Mouse (Mus musculus) neural tube, embryonic 14.5 days (tissue): Measurements from ENCODE around the gene Inpp5d. TPM values are rescaled to one million over a fixed set of nuclear protein-coding genes. Genes with fewer than 3 reads are reported as not detected.

ENCODE experiments used
- ATAC-seq: fragments of 200-750 bp; cut with Nextera tagmentation; 2 replicates; pipeline ENCODE4 v1.8.0; 2017; ENCODE audit warnings: low read depth, mild to moderate bottlenecking, moderate TSS enrichment, moderate library complexity
- H3K27ac ChIP-seq: fragments of 300-500 bp; sonication (generic); 2 replicates; pipeline ENCODE4 v1.5.1; 2014; ENCODE audit warnings: low read depth, mild to moderate bottlenecking, control low read depth, low read length, moderate library complexity, mixed read lengths
- H3K27me3 ChIP-seq: fragments of 300-500 bp; sonication (generic); 2 replicates; pipeline ENCODE4 v1.6.1; 2014; ENCODE audit warnings: low read length; ENCODE audit not compliant: control insufficient read depth, insufficient read depth
- H3K36me3 ChIP-seq: fragments of 300-500 bp; sonication (generic); 2 replicates; pipeline ENCODE4 v1.6.1; 2014; ENCODE audit warnings: low read length, mixed read lengths; ENCODE audit not compliant: control insufficient read depth, insufficient read depth
- H3K4me1 ChIP-seq: fragments of 300-500 bp; sonication (generic); 2 replicates; pipeline ENCODE4 v1.6.1; 2014; ENCODE audit warnings: low read length; ENCODE audit not compliant: control insufficient read depth, insufficient read depth
- H3K4me2 ChIP-seq: fragments of 300-500 bp; sonication (generic); 2 replicates; pipeline ENCODE4 v1.6.1; 2014; ENCODE audit warnings: mild to moderate bottlenecking, low read depth, low read length, control low read depth
- H3K4me3 ChIP-seq: fragments of 300-500 bp; sonication (generic); 2 replicates; pipeline ENCODE4 v1.5.1; 2014; ENCODE audit warnings: low read depth, low read length, control low read depth, mixed read lengths
- H3K9ac ChIP-seq: fragments of 300-500 bp; sonication (generic); replicated peaks from 2 replicates; pipeline ENCODE4 v1.6.1; 2014; ENCODE audit warnings: low read depth, mild to moderate bottlenecking, control low read depth, low read length, mixed read lengths
- H3K9me3 ChIP-seq: fragments of 300-500 bp; sonication (generic); 2 replicates; pipeline ENCODE4 v1.6.1; 2016; ENCODE audit warnings: low read length; ENCODE audit not compliant: control insufficient read depth
- WGBS: fragments of 180-500 bp; shearing (Covaris S2); extraction: QIAGEN DNeasy Blood & Tissue Kit; methylation state at CpG from one replicate; pipeline ENCODE4 v1.1.7; 2014; 5-methylcytosine and 5-hydroxymethylcytosine counted together
- polyA plus RNA-seq: library from polyadenylated mRNA; unstranded; fragments of >200 nt; fragmentation: Nextera tagmentation; extraction: Ambion mirVana; gene quantifications from 2 replicates; pipeline ENCODE4 v1.2.1, GENCODE M21; 2014

Gene Inpp5d
- polyA plus RNA-seq, 1 experiment from 2014 or later: 3.1 TPM

DNA sequence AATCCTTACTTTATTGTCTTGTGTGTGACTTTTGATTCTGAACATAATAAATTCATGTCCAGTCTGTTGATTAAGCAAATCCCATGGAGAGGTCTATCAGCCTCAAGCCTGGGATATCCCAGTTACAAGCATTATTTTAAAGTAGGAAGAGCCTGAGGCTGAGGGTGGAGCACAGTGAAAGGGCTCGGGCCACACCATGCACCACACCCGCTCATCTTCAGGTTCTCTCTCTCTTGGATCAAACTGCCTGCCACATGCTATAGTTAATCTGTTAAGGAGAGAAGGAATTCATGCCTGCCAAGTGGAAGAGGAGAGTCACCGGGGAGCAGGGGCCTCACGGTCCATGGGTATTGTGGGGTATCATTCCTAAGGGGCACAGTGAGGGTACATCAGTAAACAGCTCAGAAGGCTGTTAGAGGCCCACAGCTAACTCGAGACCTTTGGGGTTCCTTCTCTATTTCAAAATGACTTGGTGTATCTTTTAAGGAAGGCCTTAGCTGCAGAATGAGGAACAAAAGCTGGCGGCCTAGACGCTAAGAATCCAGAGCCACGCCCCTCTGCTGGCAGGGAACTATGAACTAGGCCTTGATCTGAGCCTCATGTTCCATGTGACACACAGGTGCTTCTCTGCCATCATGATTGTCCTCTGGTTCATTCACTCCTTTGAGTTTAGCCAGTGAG lies 39.0 kb downstream of the Inpp5d start:
- 0 out of 2 replicates have a peak, but pooled peaks cover 2% of the 10 kb centered on the region for H3K4me1 ChIP-seq
- no peak overlapping the region for H3K9ac ChIP-seq
- H3K27me3 ChIP-seq: no peaks in the 10 kb centered on the region
- no peak for ATAC-seq
- no peak overlapping the region for H3K4me3 ChIP-seq
- WGBS: 83% methylated on average over 8 of the region's 8 CpGs
- no peaks in the 10 kb centered on the region for H3K9me3 ChIP-seq
- no peak overlapping the region for H3K4me2 ChIP-seq
- no peaks in the 10 kb centered on the region for H3K36me3 ChIP-seq
- no peak overlapping the region for H3K27ac ChIP-seq

DNA sequence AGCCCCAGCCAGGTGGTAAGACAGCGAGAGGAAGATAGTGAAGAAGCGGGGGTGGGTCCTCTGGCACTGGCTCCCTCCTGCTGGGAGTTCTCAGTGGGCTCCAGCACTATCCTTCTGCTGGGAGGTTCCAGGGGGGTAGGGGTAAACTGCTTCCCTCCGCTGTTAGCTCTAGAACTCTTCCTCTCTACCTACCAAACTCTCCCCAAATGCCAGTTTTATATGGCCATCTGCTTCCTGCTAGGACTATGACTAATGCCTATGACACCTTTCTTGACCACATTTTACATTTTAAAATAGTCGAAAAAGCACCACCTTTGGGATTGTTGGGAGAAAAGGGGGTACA lies 39.5 kb downstream of the Inpp5d start:
- Histone ChIP-seq H3K36me3 (no peaks in the 10 kb centered on the region), H3K27ac (no peak overlapping the region), H3K27me3 (no peaks in the 10 kb centered on the region), H3K4me3 (no peak overlapping the region), H3K4me1 (0 out of 2 replicates have a peak, but pooled peaks cover 2% of the 10 kb centered on the region), H3K9me3 (no peaks in the 10 kb centered on the region), H3K9ac (no peak overlapping the region), H3K4me2 (no peak overlapping the region)
- WGBS: 75% methylated on average over 4 of the region's 4 CpGs
- ATAC-seq: no peak

DNA sequence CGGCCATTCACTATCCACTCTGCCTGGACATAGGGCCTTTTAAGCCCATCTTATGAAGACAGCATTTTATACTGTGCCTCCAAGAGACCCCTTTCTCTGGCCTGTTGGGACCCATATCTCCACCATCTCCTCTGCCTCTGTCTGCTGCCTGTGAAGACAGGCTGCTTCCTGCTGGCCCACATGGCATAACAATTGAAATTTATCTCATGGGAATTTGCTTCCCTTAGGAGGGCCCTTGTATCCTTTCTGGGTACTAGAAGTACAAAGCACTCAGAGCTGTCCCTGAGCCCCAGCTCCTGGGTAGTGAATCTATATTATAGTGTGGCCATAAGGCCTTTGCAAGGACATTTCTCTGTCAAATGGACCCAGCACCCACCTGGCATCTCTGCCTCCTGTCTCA lies 40.6 kb downstream of the Inpp5d start:
- no peaks in the 10 kb centered on the region for H3K36me3 ChIP-seq
- no peak overlapping the region for H3K4me2 ChIP-seq
- ATAC-seq: no peak
- H3K9me3 ChIP-seq: no peaks in the 10 kb centered on the region
- 0 out of 2 replicates have a peak, but pooled peaks cover 2% of the 10 kb centered on the region for H3K4me1 ChIP-seq
- H3K9ac ChIP-seq: no peak overlapping the region
- H3K4me3 ChIP-seq: no peak overlapping the region
- 79% methylated on average over 1 of the region's 1 CpGs for WGBS
- H3K27me3 ChIP-seq: no peaks in the 10 kb centered on the region
- no peak overlapping the region for H3K27ac ChIP-seq

DNA sequence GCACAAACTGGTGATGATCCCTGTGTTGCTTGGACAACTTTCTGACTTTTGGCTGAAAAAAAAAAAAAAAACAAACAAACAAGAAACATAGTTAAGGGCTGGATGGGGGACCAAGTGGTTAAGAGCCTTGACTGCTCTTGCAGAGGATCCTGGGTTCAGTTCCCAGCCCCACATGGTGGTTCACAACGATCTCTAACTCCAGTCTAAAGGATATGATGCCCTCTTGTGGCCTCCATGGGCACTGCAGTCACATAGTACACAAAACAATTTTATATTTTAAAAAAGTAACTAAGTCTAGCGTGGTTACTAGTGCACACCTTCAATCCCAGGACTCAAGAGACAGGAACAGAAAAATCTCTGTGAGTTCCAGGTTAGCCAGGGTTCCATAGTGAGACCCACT lies 43.9 kb downstream of the Inpp5d start:
- ATAC-seq: no peak
- no peak overlapping the region for H3K4me3 ChIP-seq

DNA sequence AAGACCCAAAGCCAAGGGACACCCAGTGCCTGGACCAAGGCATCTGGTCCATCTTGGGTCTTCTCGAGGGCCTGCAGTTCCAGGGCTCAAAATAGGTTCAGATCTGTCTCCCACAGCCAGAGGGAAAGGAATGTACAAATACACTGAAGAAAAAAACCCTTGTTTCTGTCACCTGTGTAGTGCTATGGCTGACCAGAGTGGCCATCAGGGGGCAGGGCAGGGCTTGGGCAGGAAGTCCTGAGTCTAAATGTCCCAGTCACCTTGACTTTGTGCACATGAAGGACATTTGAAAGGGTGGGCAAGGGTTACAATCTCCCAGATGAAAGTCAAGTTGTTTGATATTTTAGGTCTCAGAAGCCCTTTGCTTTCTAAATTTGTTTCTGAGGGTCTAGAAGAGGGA lies 46.9 kb downstream of the Inpp5d start:
- WGBS: 74% methylated on average over 1 of the region's 1 CpGs
- H3K27ac ChIP-seq: no peak overlapping the region
- H3K4me2 ChIP-seq: no peak overlapping the region
- H3K36me3 ChIP-seq: no peaks in the 10 kb centered on the region
- no peak overlapping the region for H3K9ac ChIP-seq
- H3K4me3 ChIP-seq: no peak overlapping the region
- no peaks in the 10 kb centered on the region for H3K9me3 ChIP-seq
- no peak for ATAC-seq
- peaks cover 4% of the 10 kb centered on the region; the same call in 1 of the 2 replicates for H3K4me1 ChIP-seq
- H3K27me3 ChIP-seq: no peaks in the 10 kb centered on the region

More for the DNA sequence above, 43.9 kb downstream of the Inpp5d start:
- 75% methylated on average over 2 of the region's 2 CpGs for WGBS
- Histone ChIP-seq H3K4me2 (no peak overlapping the region), H3K27ac (no peak overlapping the region), H3K9ac (no peak overlapping the region), H3K9me3 (no peaks in the 10 kb centered on the region), H3K27me3 (no peaks in the 10 kb centered on the region), H3K4me1 (no peaks in the 10 kb centered on the region), H3K36me3 (no peaks in the 10 kb centered on the region)

DNA sequence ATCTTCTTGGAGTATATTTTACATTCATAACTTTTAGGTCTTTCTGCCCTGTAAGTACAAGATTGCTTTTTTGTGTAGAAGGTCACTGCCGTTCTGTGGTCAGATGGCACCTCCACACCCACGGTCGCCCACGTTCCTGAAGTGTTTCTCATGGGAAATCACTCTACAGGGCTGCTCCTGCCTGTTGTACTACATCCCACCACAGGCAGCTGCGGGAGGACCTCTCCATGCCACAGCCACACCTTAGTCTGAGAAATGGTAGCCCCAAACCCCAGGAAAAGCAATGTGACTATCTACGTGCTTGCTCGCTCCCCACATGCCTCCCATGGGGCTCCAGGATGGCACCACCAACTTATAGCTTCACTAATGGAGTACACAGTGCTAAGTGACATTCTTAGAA lies 48.2 kb downstream of the Inpp5d start:
- no peak overlapping the region for H3K4me2 ChIP-seq
- 89% methylated on average over 7 of the region's 7 CpGs for WGBS
- H3K9me3 ChIP-seq: no peaks in the 10 kb centered on the region
- H3K27ac ChIP-seq: no peak overlapping the region
- no peak overlapping the region for H3K9ac ChIP-seq
- peaks cover 4% of the 10 kb centered on the region; the same call in 1 of the 2 replicates for H3K4me1 ChIP-seq
- no peaks in the 10 kb centered on the region for H3K27me3 ChIP-seq
- no peaks in the 10 kb centered on the region for H3K36me3 ChIP-seq
- ATAC-seq: no peak
- no peak overlapping the region for H3K4me3 ChIP-seq

DNA sequence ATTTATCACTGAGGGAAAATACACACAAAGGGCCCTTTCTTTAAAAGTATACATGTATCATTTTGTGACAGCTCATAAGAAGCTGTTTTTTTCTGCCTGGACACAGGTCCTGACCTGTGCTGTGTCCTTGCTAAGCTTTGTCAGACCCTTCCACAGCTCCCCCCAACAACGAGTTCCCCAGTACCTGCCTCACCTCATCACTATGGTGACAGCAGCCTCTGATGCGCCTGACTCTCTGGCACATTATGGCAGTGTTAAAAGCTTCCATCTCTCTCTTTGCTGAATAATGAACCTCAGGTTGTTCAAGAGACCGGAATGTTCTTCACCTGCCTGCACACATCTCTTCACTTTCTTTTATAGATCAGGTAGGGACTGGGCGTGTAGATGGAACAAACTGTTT lies 51.4 kb downstream of the Inpp5d start:
- Histone ChIP-seq H3K4me3 (no peak overlapping the region), H3K4me2 (no peak overlapping the region), H3K9me3 (no peaks in the 10 kb centered on the region), H3K27me3 (no peaks in the 10 kb centered on the region), H3K36me3 (no peaks in the 10 kb centered on the region), H3K4me1 (peaks cover 4% of the 10 kb centered on the region; the same call in 1 of the 2 replicates), H3K27ac (peak overlapping the region; percentile 39; the same call in 1 of the 2 replicates), H3K9ac (no peak overlapping the region)
- peak; percentile 61 for ATAC-seq
- 44% methylated on average over 4 of the region's 4 CpGs for WGBS

DNA sequence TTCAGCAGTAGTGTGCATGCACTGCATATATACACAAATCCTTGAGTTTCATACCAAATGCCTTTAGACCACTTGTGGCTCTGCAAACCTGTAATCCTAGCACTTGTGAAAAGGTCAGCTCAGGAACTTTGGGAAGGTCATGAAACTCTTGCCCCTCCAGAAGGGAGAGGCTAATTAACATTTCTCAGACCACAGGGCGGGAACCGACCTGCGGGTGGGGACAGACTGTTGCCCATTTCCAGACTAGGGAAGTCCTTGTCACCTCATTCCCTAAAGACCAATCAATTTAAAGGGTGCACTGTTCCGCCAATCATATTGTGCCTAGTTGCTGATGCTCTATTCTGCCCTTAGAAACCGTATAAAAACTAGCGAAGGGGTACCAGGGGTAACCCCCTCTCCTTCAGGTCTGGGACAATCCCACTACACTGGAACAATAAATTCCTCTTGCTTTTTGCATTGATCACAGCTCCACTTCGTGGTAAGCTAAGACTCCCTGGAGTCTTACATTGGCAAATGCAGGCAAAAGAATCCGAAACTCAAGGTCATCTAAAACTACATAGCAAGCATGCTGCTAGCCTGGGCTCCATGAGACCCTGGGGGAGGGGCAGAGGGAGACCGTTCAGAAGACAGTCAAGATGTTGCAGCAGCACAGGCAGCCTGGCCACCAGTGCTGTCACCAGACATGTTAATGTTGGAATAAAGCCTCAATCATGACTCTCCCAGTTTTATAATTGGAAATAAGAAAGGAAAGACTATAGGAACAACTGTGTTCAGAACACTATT lies 53.9 kb downstream of the Inpp5d start:
- no peak overlapping the region for H3K9ac ChIP-seq
- H3K27ac ChIP-seq: no peak overlapping the region
- 79% methylated on average over 9 of the region's 9 CpGs for WGBS
- no peaks in the 10 kb centered on the region for H3K27me3 ChIP-seq
- peaks cover 4% of the 10 kb centered on the region; the same call in 1 of the 2 replicates for H3K4me1 ChIP-seq
- H3K36me3 ChIP-seq: no peaks in the 10 kb centered on the region
- H3K9me3 ChIP-seq: no peaks in the 10 kb centered on the region
- no peak for ATAC-seq
- no peak overlapping the region for H3K4me2 ChIP-seq
- no peak overlapping the region for H3K4me3 ChIP-seq

DNA sequence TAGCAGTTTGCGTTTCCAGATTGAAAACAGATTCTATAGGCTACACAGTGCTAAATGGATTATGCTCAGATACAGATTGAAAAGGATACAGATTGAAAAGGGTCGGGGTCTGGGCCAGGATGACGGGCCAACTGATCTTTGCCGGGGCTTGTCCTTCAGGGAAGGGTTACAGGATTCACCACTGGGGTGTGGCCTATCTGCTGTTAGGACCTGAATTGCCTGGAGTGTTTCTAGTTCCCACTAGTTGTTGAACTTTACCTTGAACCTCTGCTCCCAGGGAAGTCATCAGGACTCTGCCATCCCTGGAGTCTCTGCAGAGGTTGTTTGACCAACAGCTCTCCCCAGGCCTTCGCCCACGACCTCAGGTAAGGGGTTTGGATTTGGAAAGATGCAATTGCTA lies 55.9 kb downstream of the Inpp5d start:
- ATAC-seq: no peak
- no peak overlapping the region for H3K9ac ChIP-seq
- WGBS: 87% methylated on average over 6 of the region's 6 CpGs

More for the DNA sequence above, 55.9 kb downstream of the Inpp5d start:
- Histone ChIP-seq H3K27me3 (no peaks in the 10 kb centered on the region), H3K36me3 (no peaks in the 10 kb centered on the region), H3K27ac (no peak overlapping the region), H3K4me2 (no peak overlapping the region), H3K4me3 (no peak overlapping the region), H3K9me3 (no peaks in the 10 kb centered on the region), H3K4me1 (peaks cover 4% of the 10 kb centered on the region; the same call in 1 of the 2 replicates)
